Mouse (Mus musculus) spleen, embryonic (tissue): ENCODE measurements at regions not wholly inside any gene's neighbourhood (a gene's known extent, or its start where the extent isn't known, plus 50 kb on each side); places are given as distances from the start of the nearest gene placed in this dataset.

ENCODE experiments used
- CTCF ChIA-PET: fragments of 350-600 bp; sonication (Branson Sonifier 250); formaldehyde crosslinking; loops from one replicate; lab custom pipeline; 2022; lab: Charles Lee

- CTCF ChIA-PET: no interaction called here
Observed at GRCm38 (mm10) chr2:103891240-103891767, 66.5 kb upstream of the Lmo2 start.

GRCm38 (mm10) chr2:103893159-103893740, 64.5 kb upstream of the Lmo2 start:
- CTCF ChIA-PET: no interaction called here

GRCm38 (mm10) chr2:103893805-103894204, 64.0 kb upstream of the Lmo2 start:
- CTCF ChIA-PET: no interaction called here

GRCm38 (mm10) chr2:103894981-103895676, 62.7 kb upstream of the Lmo2 start:
- CTCF ChIA-PET: interaction anchor here (0.5 to 1.4 kb wide), 2 partner anchors 10 to 69 kb away, joined by 3 to 6 read pairs; no protein-coding TSS in a partner anchor

- CTCF ChIA-PET: interaction anchor here (0.7 to 1.4 kb wide), 3 partner anchors 9 to 235 kb away, joined by 4 to 6 read pairs (median 5); no protein-coding TSS in a partner anchor
Observed at GRCm38 (mm10) chr2:103896160-103896559, 61.6 kb upstream of the Lmo2 start.

GRCm38 (mm10) chr2:103896814-103897213, 61.0 kb upstream of the Lmo2 start:
- CTCF ChIA-PET: interaction anchor here (0.7 to 0.8 kb wide), 3 partner anchors 13 to 235 kb away, joined by 4 to 7 read pairs (median 5); no protein-coding TSS in a partner anchor

- CTCF ChIA-PET: interaction anchor here (1.1 kb wide), 1 partner anchor 11 kb away, joined by 3 read pairs; no protein-coding TSS in a partner anchor
Observed at GRCm38 (mm10) chr2:103899713-103900112, 58.1 kb upstream of the Lmo2 start.

GRCm38 (mm10) chr2:103900384-103900783, 57.4 kb upstream of the Lmo2 start:
- CTCF ChIA-PET: no interaction called here

- CTCF ChIA-PET: no interaction called here
Observed at GRCm38 (mm10) chr2:103901457-103901856, 56.3 kb upstream of the Lmo2 start.

- CTCF ChIA-PET: no interaction called here
Observed at GRCm38 (mm10) chr2:103902777-103903176, 55.0 kb upstream of the Lmo2 start.

- CTCF ChIA-PET: no interaction called here
Observed at GRCm38 (mm10) chr2:103905681-103906080, 52.1 kb upstream of the Lmo2 start.

- CTCF ChIA-PET: no interaction called here
Observed at GRCm38 (mm10) chr2:103906581-103907184, 51.1 kb upstream of the Lmo2 start.
